Mouse (Mus musculus) layer of hippocampus, adult 2 months (tissue): ENCODE results near the gene Ubxn7. TPM values are rescaled to one million over a fixed set of nuclear protein-coding genes. Genes with fewer than 3 reads are reported as not detected.
"Not testable (repeated sequence)": the region's sequence is repeated elsewhere in the genome, so short reads cannot be mapped to it uniquely, and the experiment has no call there.

Experiments used
- DNase-seq, 2 experiments: peaks; one replicate each; pipeline ENCODE4 v3.0.0; 2022; ENCODE audit warnings: low spot score in 2 of 2
- H3K27ac ChIP-seq: fragments of 200-600 bp; 2 replicates; pipeline ENCODE4 v1.8.1; 2022
- H3K4me3 ChIP-seq: fragments of 200-600 bp; 2 replicates; pipeline ENCODE4 v1.8.1; 2022; ENCODE audit warnings: mild to moderate bottlenecking
- CTCF ChIP-seq: fragments of 200-600 bp; conservative IDR thresholded peaks from 2 replicates; pipeline ENCODE4 v1.8.1; 2022; ENCODE audit warnings: antibody characterized with exemption, mild to moderate bottlenecking, moderate library complexity
- long read RNA-seq, 2 experiments: library from polyadenylated mRNA; stranded (forward); transcript quantifications; one replicate each; pipeline ENCODE4 v2.0.0; 2021; ENCODE audit warnings: borderline mapping rate in 2 of 2
- total RNA-seq, 2 experiments: library from RNA; stranded (reverse); gene quantifications; 2 replicates each; pipeline ENCODE4 v1.2.3; 2021

Gene Ubxn7
- 10 to 100 TPM; 47.7 to 50.4 TPM for total RNA-seq
- long read RNA-seq, experiment 1, full-length matches to known transcripts, result 6 of 6 reads
- long read RNA-seq, experiment 1, partial matches to known transcripts, result 0 of 6 reads
- long read RNA-seq, experiment 1, other reads (novel, unspliced or antisense), result 0 of 6 reads
- long read RNA-seq, experiment 2, full-length matches to known transcripts, result 8 of 13 reads
- long read RNA-seq, experiment 2, partial matches to known transcripts, result 2 of 13 reads
- long read RNA-seq, experiment 2, other reads (novel, unspliced or antisense), result 3 of 13 reads

- peak within 1 kb of the TSS; percentile 99 for H3K4me3 ChIP-seq
- TF ChIP-seq CTCF, result no peak
- H3K27ac ChIP-seq, result peak within 1 kb of the TSS; percentile 96
- DNase-seq, result peak; percentile 96 to 98
Measured at GRCm38 (mm10) chr16:32332040-32332555, at the start of gene Ubxn7. TSS of gene Ubxn7 (plus strand) at chr16:32332257.

GRCm38 (mm10) chr16:32282608-32283007, 49.4 kb upstream of the Ubxn7 start:
- Histone ChIP-seq H3K27ac (no peak overlapping the region), H3K4me3 (no peak overlapping the region)
- TF ChIP-seq CTCF, result peak; percentile 55
- no peak for DNase-seq

DNA sequence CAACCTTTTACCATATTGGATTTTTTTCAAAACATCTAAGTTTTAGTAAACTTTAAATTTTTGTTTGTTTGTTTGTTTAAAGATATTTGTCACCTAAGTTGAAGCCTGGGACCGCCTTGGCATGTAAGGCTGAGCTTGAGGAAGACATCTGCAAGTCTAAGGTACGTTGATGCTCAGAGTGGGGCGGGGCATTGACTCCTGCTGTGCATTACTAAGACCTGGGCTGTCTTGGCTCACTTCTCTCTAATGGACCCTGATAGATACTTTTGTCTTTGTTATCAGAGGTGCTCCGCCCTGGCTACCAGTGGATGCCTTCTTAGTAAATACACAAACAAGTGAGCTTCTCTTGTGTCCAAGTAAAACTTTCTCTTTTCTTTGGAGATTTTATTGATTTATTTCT, 40.2 kb upstream of the Ubxn7 start:
- no peak for TF ChIP-seq CTCF
- H3K27ac ChIP-seq, result no peak overlapping the region

DNA sequence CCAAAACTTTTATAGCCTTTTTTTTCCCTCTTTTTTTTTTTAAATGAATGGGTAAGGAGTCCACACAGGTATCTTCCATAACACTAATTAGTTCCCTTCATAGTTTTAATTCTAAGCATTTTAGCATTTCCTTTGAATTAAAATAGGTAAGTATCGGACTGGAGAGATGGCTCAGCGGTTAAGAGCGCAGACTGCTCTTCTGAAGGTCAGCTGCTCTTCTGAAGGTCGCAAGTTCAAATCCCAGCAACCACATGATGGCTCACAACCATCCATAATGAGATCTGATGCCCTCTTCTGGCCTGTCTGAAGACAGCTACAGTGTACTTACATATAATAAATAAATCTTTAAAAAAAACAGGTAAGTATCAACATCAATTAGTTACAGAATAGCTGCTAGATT, 32.4 kb upstream of the Ubxn7 start:
- not testable (repeated sequence) for DNase-seq, H3K4me3 ChIP-seq, H3K27ac ChIP-seq
- peak; percentile 33 for TF ChIP-seq CTCF

More for the DNA sequence above, 40.2 kb upstream of the Ubxn7 start:
- no peak overlapping the region for H3K4me3 ChIP-seq
- DNase-seq, result no peak

DNA sequence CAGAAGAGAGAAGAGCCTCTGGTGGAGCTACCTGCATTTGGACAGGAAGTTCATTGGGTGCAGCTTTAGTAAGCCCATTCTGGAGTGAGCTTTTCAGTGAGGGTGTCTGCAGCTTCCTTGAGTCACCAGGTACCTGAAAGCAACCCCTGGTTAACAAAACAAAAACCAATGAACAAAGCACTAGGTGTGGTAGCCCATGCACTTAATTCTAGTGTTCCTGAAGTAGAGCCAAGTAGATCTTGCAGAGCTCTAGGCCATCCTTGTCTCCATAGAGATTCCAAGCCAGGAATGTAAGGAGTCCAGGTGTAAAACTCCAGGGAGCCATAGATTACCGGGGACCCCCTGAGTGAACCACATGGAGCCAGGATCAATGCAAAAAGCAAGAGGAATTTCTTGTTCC, 29.0 kb upstream of the Ubxn7 start:
- H3K27ac ChIP-seq, result no peak overlapping the region
- no peak overlapping the region for H3K4me3 ChIP-seq
- no peak for TF ChIP-seq CTCF
- no peak for DNase-seq

- no peak overlapping the region for H3K27ac ChIP-seq
- no peak overlapping the region for H3K4me3 ChIP-seq
- TF ChIP-seq CTCF, result no peak
- no peak for DNase-seq
Measured at GRCm38 (mm10) chr16:32303886-32304285, 28.2 kb upstream of the Ubxn7 start.

DNA sequence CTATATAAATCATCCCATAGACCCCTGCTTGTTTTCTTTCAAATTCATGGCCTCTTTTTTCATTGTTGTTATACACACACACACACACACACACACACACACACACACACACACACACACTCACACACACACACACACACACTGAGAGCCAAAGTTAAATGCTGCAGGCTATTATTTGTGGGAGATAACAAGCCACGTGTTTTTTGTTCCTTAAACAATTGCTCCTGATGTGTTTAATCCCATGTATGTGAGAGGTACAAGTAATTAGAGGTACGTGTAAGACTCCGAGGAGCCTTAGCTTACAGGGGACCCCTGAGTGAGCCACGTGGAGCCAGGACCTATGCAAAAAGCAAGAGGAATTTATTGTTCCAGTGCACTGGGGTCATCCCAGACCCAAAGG, 20.1 kb upstream of the Ubxn7 start:
- Histone ChIP-seq H3K4me3 (no peak overlapping the region), H3K27ac (no peak overlapping the region)
- TF ChIP-seq CTCF, result no peak
- no peak for DNase-seq

GRCm38 (mm10) chr16:32312386-32312785, 19.7 kb upstream of the Ubxn7 start:
- H3K27ac ChIP-seq, result no peak overlapping the region
- DNase-seq, result no peak
- H3K4me3 ChIP-seq, result no peak overlapping the region
- TF ChIP-seq CTCF, result no peak

GRCm38 (mm10) chr16:32312859-32313258, 19.2 kb upstream of the Ubxn7 start:
- DNase-seq, result no peak
- Histone ChIP-seq H3K27ac (no peak overlapping the region), H3K4me3 (no peak overlapping the region)
- no peak for TF ChIP-seq CTCF

- DNase-seq, result no peak
- no peak for TF ChIP-seq CTCF
- no peak overlapping the region for H3K27ac ChIP-seq
- H3K4me3 ChIP-seq, result no peak overlapping the region
Measured at GRCm38 (mm10) chr16:32316601-32317000, 15.5 kb upstream of the Ubxn7 start.

GRCm38 (mm10) chr16:32323953-32324352, 8.1 kb upstream of the Ubxn7 start:
- no peak overlapping the region for H3K4me3 ChIP-seq
- DNase-seq, result no peak
- TF ChIP-seq CTCF, result no peak
- H3K27ac ChIP-seq, result no peak overlapping the region

DNA sequence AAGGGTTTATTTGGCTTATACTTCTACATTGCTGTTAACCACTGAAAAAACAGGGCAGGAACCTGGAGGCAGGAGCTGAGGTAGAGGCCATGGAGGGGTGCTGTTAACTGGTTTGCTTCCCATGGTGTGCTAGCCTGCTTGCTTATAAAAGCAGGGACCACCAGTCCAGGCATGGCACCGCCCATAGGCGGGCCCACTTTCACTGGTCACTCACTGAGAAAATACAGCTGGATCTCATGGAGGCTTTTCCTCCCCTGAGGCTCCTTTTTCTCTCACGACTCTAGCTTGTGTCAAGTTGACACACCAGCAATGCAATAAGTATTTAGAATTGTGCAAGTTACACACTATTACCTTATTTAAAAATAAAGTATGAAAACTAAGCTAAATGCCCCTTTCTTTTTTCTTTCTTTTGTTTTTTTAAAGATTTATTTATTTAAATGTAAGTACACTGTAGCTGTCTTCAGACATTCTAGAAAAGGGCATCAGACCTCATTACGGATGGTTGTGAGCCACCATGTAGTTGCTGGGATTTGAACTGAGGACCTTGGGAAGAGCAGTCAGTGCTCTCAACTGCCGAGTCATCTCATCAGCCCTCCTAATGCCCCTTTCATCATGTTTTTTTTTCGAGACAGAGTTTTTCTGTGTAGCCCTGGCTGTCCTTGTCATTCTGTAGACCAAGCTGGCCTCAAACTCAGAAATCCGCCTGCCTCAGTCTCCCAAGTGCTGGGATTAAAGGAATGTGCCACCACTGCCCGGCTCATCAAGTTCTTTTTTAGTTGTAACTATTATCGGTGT, 984 bp upstream of the Ubxn7 start:
- TF ChIP-seq CTCF, result no peak
- DNase-seq, result no peak
- peak overlapping the region; percentile 99 for H3K4me3 ChIP-seq
- peak overlapping the region; percentile 96 for H3K27ac ChIP-seq
